Mouse (Mus musculus) forebrain, embryonic 14.5 days (tissue): ENCODE data around the gene Krtap5-4. TPM values are rescaled to one million over a fixed set of nuclear protein-coding genes. Genes with fewer than 3 reads are reported as not detected.
"Not testable (repeated sequence)": the region's sequence is repeated elsewhere in the genome, so short reads cannot be mapped to it uniquely, and the experiment has no call there.

Experiments used
- ATAC-seq: fragments of 200-750 bp; cut with Nextera tagmentation; 2 replicates; pipeline ENCODE4 v1.8.0; 2017; ENCODE audit warnings: mild to moderate bottlenecking, moderate library complexity
- DNase-seq: peaks from one replicate; pipeline ENCODE4 v3.0.0-alpha.2; 2015; ENCODE audit warnings: low spot score
- H3K27ac ChIP-seq: fragments of 300-500 bp; sonication (generic); 2 replicates; pipeline ENCODE4 v1.5.1; 2014; ENCODE audit warnings: low read depth, mild to moderate bottlenecking, control low read depth, low read length, moderate library complexity
- H3K27me3 ChIP-seq: fragments of 300-500 bp; sonication (generic); replicated peaks from 2 replicates; pipeline ENCODE4 v1.6.1; 2014; ENCODE audit warnings: low read length, control low read depth, mixed read lengths; ENCODE audit not compliant: control insufficient read depth, insufficient read depth
- H3K36me3 ChIP-seq: fragments of 300-500 bp; sonication (generic); 2 replicates; pipeline ENCODE4 v1.6.1; 2014; ENCODE audit warnings: low read length, control low read depth; ENCODE audit not compliant: control insufficient read depth, insufficient read depth
- H3K4me1 ChIP-seq: fragments of 300-500 bp; sonication (generic); 2 replicates; pipeline ENCODE4 v1.6.1; 2014; ENCODE audit warnings: antibody characterized with exemption, low read length, control low read depth; ENCODE audit not compliant: control insufficient read depth, insufficient read depth
- H3K4me2 ChIP-seq: fragments of 300-500 bp; sonication (generic); 2 replicates; pipeline ENCODE4 v1.6.1; 2014; ENCODE audit warnings: mild to moderate bottlenecking, control low read depth, low read length
- H3K4me3 ChIP-seq: fragments of 300-500 bp; sonication (generic); 2 replicates; pipeline ENCODE4 v1.5.1; 2014; ENCODE audit warnings: low read depth, low read length, control low read depth
- H3K9ac ChIP-seq: fragments of 300-500 bp; sonication (generic); 2 replicates; pipeline ENCODE4 v1.6.1; 2014; ENCODE audit warnings: mild to moderate bottlenecking, low read length, control low read depth, moderate library complexity
- H3K9me3 ChIP-seq: fragments of 300-500 bp; sonication (generic); replicated peaks from 2 replicates; pipeline ENCODE4 v1.6.1; 2016; ENCODE audit warnings: low read length, control low read depth, mixed read lengths; ENCODE audit not compliant: control insufficient read depth
- whole genome bisulfite sequencing: fragments of 180-500 bp; shearing (Covaris S2); extraction: QIAGEN DNeasy Blood & Tissue Kit; methylation state at CpG from one replicate; pipeline ENCODE4 v1.1.7; 2014; 5-methylcytosine and 5-hydroxymethylcytosine counted together
- polyA plus RNA-seq: library from polyadenylated mRNA; unstranded; fragments of >200 nt; fragmentation: Nextera tagmentation; extraction: Ambion mirVana; gene quantifications from 2 replicates; pipeline ENCODE4 v1.2.1, GENCODE M21; 2014

Gene Krtap5-4
- polyA plus RNA-seq, 1 experiment from 2014 or later, result not detected

DNA sequence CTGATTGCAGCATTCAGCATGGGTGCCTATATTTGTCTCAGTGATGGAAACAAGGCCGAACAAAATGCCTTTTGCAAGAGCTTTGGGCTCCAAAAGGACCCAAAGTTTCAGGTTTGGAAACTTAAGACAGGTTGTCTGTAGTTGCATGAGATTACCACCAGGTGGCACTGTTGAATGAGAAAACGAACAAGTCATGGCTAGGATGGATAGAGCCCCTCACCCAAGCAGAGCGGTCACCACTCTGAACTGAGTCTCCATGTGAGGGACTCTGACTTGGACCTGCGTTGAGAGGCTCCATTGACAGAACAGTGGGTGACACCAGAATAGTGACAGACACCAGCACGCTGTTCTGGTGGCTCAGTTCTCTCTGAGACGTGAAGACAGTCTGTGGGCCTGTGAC is 13.2 kb downstream of the Krtap5-4 start:
- ATAC-seq, result peak; percentile 37; the same call in 1 of the 2 replicates

DNA sequence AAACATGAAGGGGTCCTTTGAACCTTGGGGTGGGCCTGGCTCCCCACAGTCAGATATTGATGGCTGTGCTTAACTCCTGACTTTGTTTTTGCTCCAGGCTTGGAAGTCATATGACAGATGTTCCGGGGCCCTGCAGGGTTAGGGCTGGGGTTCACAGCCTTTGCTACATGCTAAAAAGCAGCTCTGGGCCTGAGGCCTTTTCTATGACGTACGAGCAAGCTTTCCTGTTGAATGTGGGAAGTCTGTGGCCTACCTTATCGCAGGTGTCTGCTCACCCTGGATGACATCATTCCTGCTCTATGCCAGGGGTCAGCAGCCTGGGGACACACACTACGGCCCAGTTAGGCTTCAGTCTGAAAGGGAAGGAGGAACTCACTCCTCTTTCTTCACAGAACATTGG is 13.9 kb downstream of the Krtap5-4 start:
- Histone ChIP-seq H3K36me3 (no peaks in the 10 kb centered on the region), H3K9me3 (no peaks in the 10 kb centered on the region)
- DNase-seq, result no peak

More for the DNA sequence above, 13.2 kb downstream of the Krtap5-4 start:
- WGBS, result 45% methylated on average over 6 of the region's 6 CpGs
- no peaks in the 10 kb centered on the region for H3K9me3 ChIP-seq
- H3K36me3 ChIP-seq, result no peaks in the 10 kb centered on the region
- H3K4me1 ChIP-seq, result peaks cover 6% of the 10 kb centered on the region
- H3K9ac ChIP-seq, result no peak overlapping the region
- DNase-seq, result peak; percentile 69
- no peaks in the 10 kb centered on the region for H3K27me3 ChIP-seq
- H3K27ac ChIP-seq, result no peak overlapping the region
- no peak overlapping the region for H3K4me2 ChIP-seq
- H3K4me3 ChIP-seq, result no peak overlapping the region

DNA sequence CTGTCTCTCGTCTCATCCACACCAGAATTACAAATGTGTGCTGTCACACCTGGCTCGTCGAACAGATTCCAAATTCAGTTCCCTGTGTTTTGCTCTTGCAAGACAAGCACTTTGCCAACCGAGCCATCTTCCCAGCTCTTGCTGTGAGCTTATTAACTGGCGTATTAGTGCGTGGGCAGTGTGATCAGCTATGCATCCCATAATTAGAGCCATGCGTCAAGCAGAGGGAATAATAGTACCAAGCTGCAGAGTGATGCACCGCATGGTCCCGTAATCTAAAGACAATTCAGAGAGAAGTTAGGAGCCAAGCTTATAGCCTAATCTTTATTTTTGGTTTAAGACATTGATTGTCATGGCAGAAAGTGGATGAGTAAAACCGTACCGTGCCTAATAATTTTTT is 15.8 kb downstream of the Krtap5-4 start:
- no peak for DNase-seq
- Histone ChIP-seq H3K36me3 (no peaks in the 10 kb centered on the region), H3K9ac (no peak overlapping the region), H3K9me3 (no peaks in the 10 kb centered on the region), H3K4me1 (peaks cover 6% of the 10 kb centered on the region), H3K27ac (no peak overlapping the region), H3K27me3 (no peaks in the 10 kb centered on the region), H3K4me3 (no peak overlapping the region), H3K4me2 (no peak overlapping the region)
- no peak for ATAC-seq
- WGBS, result 68% methylated on average over 11 of the region's 11 CpGs

More for the DNA sequence above, 13.9 kb downstream of the Krtap5-4 start:
- WGBS, result 77% methylated on average over 5 of the region's 5 CpGs
- Histone ChIP-seq H3K9ac (no peak overlapping the region), H3K4me1 (peaks cover 6% of the 10 kb centered on the region), H3K4me3 (no peak overlapping the region), H3K27ac (no peak overlapping the region), H3K27me3 (no peaks in the 10 kb centered on the region), H3K4me2 (no peak overlapping the region)
- no peak for ATAC-seq

DNA sequence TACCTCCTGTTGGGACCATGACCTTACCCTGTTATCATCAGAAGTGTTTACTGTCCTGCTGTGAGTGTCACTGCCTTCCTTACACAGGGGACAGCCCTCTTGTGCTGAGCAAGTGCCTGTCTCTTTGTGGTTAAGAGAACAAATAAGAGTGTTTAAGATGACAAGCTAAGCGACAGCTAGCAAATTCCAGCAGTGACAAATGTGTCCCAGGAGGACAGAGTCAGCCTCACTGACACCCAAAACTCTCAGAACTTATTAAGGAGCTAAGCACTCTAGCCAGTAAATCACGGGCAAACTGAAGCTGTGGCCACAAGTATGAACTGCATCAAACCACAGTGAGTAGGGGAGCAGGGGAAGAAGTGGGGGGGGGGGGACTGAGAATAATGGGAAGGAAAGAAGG is 17.6 kb downstream of the Krtap5-4 start:
- ATAC-seq, result no peak

DNA sequence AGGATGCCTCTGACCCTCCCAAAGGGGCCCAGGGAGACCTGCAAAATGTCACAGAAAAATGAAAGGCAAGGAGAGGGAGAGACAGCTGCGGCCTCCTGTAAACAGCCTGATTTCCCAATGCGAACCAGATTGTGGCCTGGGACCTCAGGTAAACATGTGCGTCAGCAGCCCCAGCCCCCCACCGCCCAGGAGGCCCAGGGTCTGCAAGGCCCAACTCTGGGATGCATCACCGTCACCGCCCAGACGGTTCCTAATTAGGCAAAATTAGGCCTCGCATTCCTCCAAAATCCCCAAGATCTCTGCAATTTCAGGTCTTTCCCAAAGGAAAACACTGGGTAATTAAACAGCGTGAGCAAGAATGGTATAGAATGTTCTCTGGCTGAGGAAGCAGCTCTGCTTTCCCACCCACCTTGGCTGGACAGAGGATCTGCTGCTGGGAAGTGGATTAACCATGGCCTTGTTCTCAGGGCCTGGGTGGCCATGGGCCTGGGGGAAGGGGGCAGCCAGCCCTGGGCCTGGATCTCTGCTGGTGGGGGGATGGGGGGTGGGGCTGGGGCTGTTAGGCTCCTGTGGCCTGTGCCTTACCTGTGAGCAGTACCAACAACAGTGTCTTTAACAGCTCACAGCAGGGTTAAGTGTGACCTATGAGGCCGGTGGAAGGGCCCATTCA is 18.4 kb downstream of the Krtap5-4 start:
- H3K4me1 ChIP-seq, H3K4me2 ChIP-seq, ATAC-seq, DNase-seq, H3K4me3 ChIP-seq, H3K36me3 ChIP-seq, H3K27ac ChIP-seq, H3K9me3 ChIP-seq, H3K27me3 ChIP-seq, H3K9ac ChIP-seq: not testable (repeated sequence)
- 17% methylated on average over 4 of the region's 10 CpGs for WGBS

More for the DNA sequence above, 17.6 kb downstream of the Krtap5-4 start:
- DNase-seq, result no peak
- H3K9ac ChIP-seq, result no peak overlapping the region
- no peak overlapping the region for H3K4me3 ChIP-seq
- no peaks in the 10 kb centered on the region for H3K9me3 ChIP-seq
- no peak overlapping the region for H3K27ac ChIP-seq
- H3K36me3 ChIP-seq, result no peaks in the 10 kb centered on the region
- no peaks in the 10 kb centered on the region; the same call in 1 of the 2 replicates for H3K4me1 ChIP-seq
- H3K4me2 ChIP-seq, result no peak overlapping the region
- no peaks in the 10 kb centered on the region for H3K27me3 ChIP-seq
- 30% methylated on average over 2 of the region's 2 CpGs for WGBS

DNA sequence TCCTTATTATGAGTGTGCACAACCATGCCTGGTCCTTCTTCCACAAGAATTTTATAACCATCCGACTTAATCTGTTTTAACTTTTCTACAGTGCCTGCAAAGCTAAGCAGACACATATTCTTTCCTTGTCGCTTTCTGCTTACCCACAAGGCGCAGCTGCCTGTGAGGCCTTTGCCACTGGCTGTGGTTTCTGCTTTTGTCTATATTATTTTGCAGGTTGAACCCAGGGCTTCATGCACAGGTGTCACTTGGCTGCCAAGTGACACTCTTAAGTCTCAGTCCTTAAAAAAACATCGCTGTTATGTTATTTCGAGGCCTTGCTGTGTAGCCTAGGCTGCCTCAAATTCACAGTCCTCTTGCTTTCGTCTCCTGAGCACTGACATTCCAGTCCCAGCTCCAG is 19.3 kb downstream of the Krtap5-4 start:
- no peak for ATAC-seq
- H3K4me2 ChIP-seq, result no peak overlapping the region
- WGBS, result 92% methylated on average over 6 of the region's 6 CpGs

DNA sequence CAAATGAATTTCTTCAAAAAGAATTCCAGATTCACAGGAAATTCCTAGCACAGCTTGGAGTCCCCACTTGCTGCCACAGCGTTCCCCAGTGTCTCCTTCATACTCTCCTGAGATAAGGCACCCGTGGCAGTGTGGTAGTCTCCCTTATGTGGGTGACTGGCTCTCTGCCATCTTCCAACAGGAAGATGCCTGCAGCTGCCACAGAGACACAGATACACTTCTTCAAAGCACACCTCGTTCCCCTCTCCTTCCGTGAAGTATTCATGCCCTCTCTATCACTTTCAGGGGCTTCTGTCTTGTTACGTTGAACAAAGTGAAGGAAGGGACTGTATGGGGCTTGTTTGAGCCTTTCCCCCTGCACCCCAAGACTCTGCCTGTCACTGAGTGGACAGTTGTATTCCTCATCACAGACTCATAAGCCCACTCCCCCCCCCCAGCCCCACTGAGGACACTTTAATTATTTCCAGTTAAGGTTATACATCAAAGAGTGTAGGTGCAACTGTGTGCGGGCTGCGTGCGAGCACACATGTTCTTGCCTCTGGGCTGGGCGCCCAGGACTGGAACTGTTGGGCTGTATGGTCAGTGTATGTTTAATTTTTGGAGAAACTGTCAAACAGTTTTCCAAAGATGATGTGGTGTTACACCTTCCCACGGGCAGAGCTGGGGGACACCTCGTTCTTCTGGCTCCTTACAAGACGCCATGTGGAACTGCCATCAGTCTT is 20.2 kb downstream of the Krtap5-4 start:
- no peak overlapping the region for H3K4me3 ChIP-seq
- no peak overlapping the region for H3K4me2 ChIP-seq
- 89% methylated on average over 12 of the region's 12 CpGs for WGBS
- ATAC-seq, result no peak
- H3K9me3 ChIP-seq, result no peaks in the 10 kb centered on the region
- no peaks in the 10 kb centered on the region for H3K36me3 ChIP-seq
- H3K9ac ChIP-seq, result no peak overlapping the region
- no peak for DNase-seq
- no peaks in the 10 kb centered on the region for H3K27me3 ChIP-seq
- no peaks in the 10 kb centered on the region; the same call in 1 of the 2 replicates for H3K4me1 ChIP-seq
- H3K27ac ChIP-seq, result no peak overlapping the region

More for the DNA sequence above, 19.3 kb downstream of the Krtap5-4 start:
- Histone ChIP-seq H3K4me3 (no peak overlapping the region), H3K9ac (no peak overlapping the region), H3K36me3 (no peaks in the 10 kb centered on the region), H3K9me3 (no peaks in the 10 kb centered on the region), H3K27ac (no peak overlapping the region), H3K4me1 (no peaks in the 10 kb centered on the region; the same call in 1 of the 2 replicates), H3K27me3 (no peaks in the 10 kb centered on the region)
- no peak for DNase-seq

DNA sequence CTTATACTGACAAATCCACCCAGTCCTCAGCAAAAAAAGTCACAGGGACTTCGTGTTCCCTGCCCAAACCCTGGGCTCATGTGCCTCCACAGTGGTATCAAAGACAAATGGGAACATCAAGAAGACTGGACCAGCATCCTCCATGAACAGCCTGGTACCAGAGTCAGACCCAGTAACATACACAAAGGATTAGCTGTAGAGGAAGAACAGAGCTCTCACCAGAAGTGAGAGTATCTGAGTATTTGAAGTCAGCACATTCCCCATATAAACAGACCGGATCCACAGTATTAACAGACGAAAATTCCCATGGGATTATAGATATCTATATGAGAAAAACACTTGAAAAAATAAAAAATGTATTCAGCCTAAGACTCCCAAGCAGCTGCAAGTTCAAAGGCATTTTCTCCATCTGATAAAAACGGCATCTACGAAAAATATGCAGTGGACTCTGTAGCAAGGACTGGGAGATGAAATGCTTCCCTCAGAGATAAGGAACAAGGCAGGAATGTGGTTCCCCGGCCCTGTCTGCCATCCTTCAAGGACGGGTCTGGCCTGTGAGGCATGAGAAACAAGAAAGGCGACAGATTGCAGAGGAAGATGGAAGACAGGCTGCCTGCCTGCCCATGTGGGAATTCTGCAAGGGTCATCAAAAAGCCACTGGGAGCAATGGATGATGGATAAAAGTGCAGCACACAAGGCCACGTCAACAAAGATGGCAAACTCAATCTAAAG is 23.5 kb downstream of the Krtap5-4 start:
- WGBS, result 75% methylated on average over 9 of the region's 9 CpGs
- H3K4me2 ChIP-seq, result no peak overlapping the region
- H3K4me3 ChIP-seq, result no peak overlapping the region
- ATAC-seq (no peak), DNase-seq (no peak)
- no peaks in the 10 kb centered on the region for H3K9me3 ChIP-seq
- no peaks in the 10 kb centered on the region for H3K27me3 ChIP-seq
- no peak overlapping the region for H3K27ac ChIP-seq
- no peak overlapping the region for H3K9ac ChIP-seq
- no peaks in the 10 kb centered on the region for H3K36me3 ChIP-seq
- no peaks in the 10 kb centered on the region for H3K4me1 ChIP-seq
